ENCODE assay signal across 18 mouse cellular contexts in genomic region chr3:153313583-153313982, GRCm38 (mm10).
DNase-seq lines count a peak whose midpoint lies in the region; ATAC-seq and TF ChIP-seq lines count a peak whose summit lies in the region.
"Had no signal": no experiment of that assay in that cellular context is flagged by ENCODE, and none has a peak within 500 bp of the region (broad histone marks: within the 10 kb centered on the region; RNA-seq: fewer than 3 reads in every experiment).

No protein-coding gene starts in this region.

- no peak for ATAC-seq in liver, embryonic 11.5 days (replicated peaks; ENCODE audit: low FRiP score)
- ATAC-seq in stomach, postnatal 0 days (ENCODE audit: low FRiP score, low TSS enrichment) = peak; percentile 51; the same call in 1 of the 2 replicates
- ATAC-seq: intestine, embryonic 16.5 days; lung, postnatal 0 days had no signal

- DNase-seq in liver (peak; percentile 7), ES-E14 (ENCODE audit: low read depth, low spot score) (peak; percentile 22)
- DNase-seq in liver, embryonic 11.5 days (ENCODE audit: low spot score) = no peak
- peak; percentile 11 for DNase-seq in induced T-regulatory cell, adult 2 months (ENCODE audit: low read depth)
- DNase-seq in stomach, postnatal 0 days (ENCODE audit: low spot score) = no peak
- no peak for DNase-seq in heart, postnatal 4 days
- no peak for DNase-seq in gastrocnemius, postnatal 4 days (ENCODE audit: low spot score in 2 of 2)
- DNase-seq: cerebellum, adult 9-10 months; gastrocnemius, adult 2 months; heart, postnatal 10 days; kidney, postnatal 14 days; left cerebral cortex, postnatal 4 days; liver, embryonic 13.5 days; retina, postnatal 1 day; thymus, postnatal 25 days had no signal

- no peaks in the 10 kb centered on the region for H3K4me1 ChIP-seq in liver, embryonic 11.5 days (replicated peaks; ENCODE audit: control insufficient read depth, insufficient read depth, low read length)
- peaks cover 0 to 4% of the 10 kb centered on the region in 2 experiments; a peak in 2 of 4 replicates for H3K4me1 ChIP-seq in ES-E14 (ENCODE audit: control insufficient read depth in 2 of 2, insufficient read depth in 2 of 2, low read length in 2 of 2, poor library complexity in 1 of 2)
- no peaks in the 10 kb centered on the region for H3K4me1 ChIP-seq in stomach, postnatal 0 days (replicated peaks; ENCODE audit: control insufficient read depth, insufficient read depth)
- H3K4me1 ChIP-seq: liver, embryonic 13.5 days had no signal

- no peaks in the 10 kb centered on the region for H3K36me3 ChIP-seq in liver, embryonic 11.5 days (ENCODE audit: control insufficient read depth, insufficient read depth, low read length)
- no peaks in the 10 kb centered on the region for H3K36me3 ChIP-seq in ES-E14 (ENCODE audit: control insufficient read depth, insufficient read depth, low read length, poor library complexity, severe bottlenecking)
- H3K36me3 ChIP-seq in stomach, postnatal 0 days (ENCODE audit: control insufficient read depth, insufficient read depth, low read length) = no peaks in the 10 kb centered on the region
- H3K36me3 ChIP-seq: liver, embryonic 13.5 days had no signal

- no peak for TF ChIP-seq CTCF in stomach, postnatal 0 days (IDR thresholded peaks at IDR 0.05; ENCODE audit: low read depth)

- H3K27ac ChIP-seq in liver, embryonic 11.5 days (ENCODE audit: low read depth, low read length) = no peak overlapping the region
- H3K27ac ChIP-seq in ES-E14 (ENCODE audit: insufficient read depth, low read depth, low read length, poor library complexity, severe bottlenecking) = no peak overlapping the region
- no peak overlapping the region for H3K27ac ChIP-seq in stomach, postnatal 0 days (replicated peaks)
- H3K27ac ChIP-seq: gastrocnemius, adult 2 months; hindbrain, embryonic 14.5 days; liver, embryonic 13.5 days had no signal

- H3K9ac ChIP-seq in liver, embryonic 11.5 days (ENCODE audit: low read depth, low read length) = no peak overlapping the region
- no peak overlapping the region for H3K9ac ChIP-seq in ES-E14 (ENCODE audit: insufficient read depth, low read depth, low read length, poor library complexity, severe bottlenecking)
- no peak overlapping the region for H3K9ac ChIP-seq in stomach, postnatal 0 days (ENCODE audit: low read length)
- H3K9ac ChIP-seq: hindbrain, embryonic 14.5 days; liver, embryonic 13.5 days had no signal

- H3K4me3 ChIP-seq in liver, embryonic 11.5 days (ENCODE audit: low read depth, low read length) = no peak overlapping the region
- peak overlapping the region in 1 of 2 experiments; percentile 46; a peak in 2 of 4 replicates for H3K4me3 ChIP-seq in ES-E14 (ENCODE audit: insufficient read depth in 1 of 2, low read depth in 1 of 2, low read length in 2 of 2, poor library complexity in 1 of 2, severe bottlenecking in 1 of 2)
- no peak overlapping the region for H3K4me3 ChIP-seq in stomach, postnatal 0 days (ENCODE audit: low read depth, low read length)
- H3K4me3 ChIP-seq: gastrocnemius, adult 2 months; liver, embryonic 13.5 days had no signal

- no peak overlapping the region for H3K4me2 ChIP-seq in liver, embryonic 11.5 days
- H3K4me2 ChIP-seq in stomach, postnatal 0 days (replicated peaks; ENCODE audit: low read depth) = no peak overlapping the region
- H3K4me2 ChIP-seq: hindbrain, embryonic 14.5 days; liver, embryonic 13.5 days had no signal

- TF ChIP-seq EP300 in stomach, postnatal 0 days (optimal IDR thresholded peaks at IDR 0.05) = no peak

- 59% methylated on average over 9 of the region's 9 CpGs for WGBS in liver, embryonic 11.5 days
- WGBS in stomach, postnatal 0 days = 65% methylated on average over 8 of the region's 9 CpGs

- in situ Hi-C loops in ES-E14 (cut with MboI; ENCODE audit: low sequenced_read_pairs in 2 of 2, unreplicated experiment in 2 of 2) = no loop called here

- H3K27me3 ChIP-seq in liver, embryonic 11.5 days (replicated peaks; ENCODE audit: control insufficient read depth, insufficient read depth, low read length) = no peaks in the 10 kb centered on the region
- H3K27me3 ChIP-seq in stomach, postnatal 0 days (ENCODE audit: control insufficient read depth, insufficient read depth, low read length) = no peaks in the 10 kb centered on the region
- H3K27me3 ChIP-seq: liver, embryonic 13.5 days had no signal

- no peaks in the 10 kb centered on the region for H3K9me3 ChIP-seq in liver, embryonic 11.5 days (ENCODE audit: control insufficient read depth, low read length)
- no peaks in the 10 kb centered on the region for H3K9me3 ChIP-seq in ES-E14 (ENCODE audit: control insufficient read depth, insufficient read depth, low read depth, low read length)
- no peaks in the 10 kb centered on the region for H3K9me3 ChIP-seq in stomach, postnatal 0 days (ENCODE audit: control insufficient read depth, low read length)
- H3K9me3 ChIP-seq: liver, embryonic 13.5 days had no signal

TF ChIP-seq in ES-E14, 5 proteins besides CTCF, POLR2A, EP300 and RAD21:
- TF ChIP-seq CHD2 (IDR thresholded peaks at IDR 0.05; ENCODE audit: low read depth, low read length) (no peak), ZNF384 (IDR thresholded peaks at IDR 0.05; ENCODE audit: low read depth, low read length) (no peak), HCFC1 (IDR thresholded peaks at IDR 0.05; ENCODE audit: borderline replicate concordance, insufficient read depth, low read length) (no peak), MAFK (IDR thresholded peaks at IDR 0.05; ENCODE audit: insufficient read depth, low read depth, low read length) (no peak), ZC3H11A (IDR thresholded peaks at IDR 0.05; ENCODE audit: borderline replicate concordance, low read depth, low read length) (no peak)

Comparison
In these comparisons a context has a peak if more than half of its experiments do, and no peak if none do; other contexts are left out.
1. DNase-seq: peak in liver (single experiment), ES-E14 (single experiment) and induced T-regulatory cell, adult 2 months (single experiment); none in liver, embryonic 11.5 days (single experiment), stomach, postnatal 0 days (single experiment), heart, postnatal 4 days (single experiment) and gastrocnemius, postnatal 4 days (0 of 2).